Mouse (Mus musculus) midbrain, embryonic 12.5 days (tissue): ENCODE data around the gene Nol3. TPM values are rescaled to one million over a fixed set of nuclear protein-coding genes. Genes with fewer than 3 reads are reported as not detected.
A peak's percentile ranks its signal among the peaks of the same experiment; 100 is the strongest.

ENCODE experiments used
- ATAC-seq: fragments of 200-750 bp; cut with Nextera tagmentation; 2 replicates; pipeline ENCODE4 v1.8.0; 2017; ENCODE audit warnings: low read depth, moderate TSS enrichment, moderate library complexity; ENCODE audit not compliant: low FRiP score
- H3K27ac ChIP-seq: fragments of 300-500 bp; sonication (generic); replicated peaks from 2 replicates; pipeline ENCODE4 v1.5.1; 2016; ENCODE audit warnings: mild to moderate bottlenecking
- H3K27me3 ChIP-seq: fragments of 300-500 bp; sonication (generic); 2 replicates; pipeline ENCODE4 v1.6.1; 2016; ENCODE audit warnings: mild to moderate bottlenecking
- H3K36me3 ChIP-seq: fragments of 300-500 bp; sonication (generic); 2 replicates; pipeline ENCODE4 v1.6.1; 2016
- H3K4me1 ChIP-seq: fragments of 300-500 bp; sonication (generic); 2 replicates; pipeline ENCODE4 v1.6.1; 2016
- H3K4me2 ChIP-seq: fragments of 300-500 bp; sonication (generic); replicated peaks from 2 replicates; pipeline ENCODE4 v1.6.1; 2016; ENCODE audit warnings: mild to moderate bottlenecking, moderate library complexity
- H3K4me3 ChIP-seq: fragments of 300-500 bp; sonication (generic); 2 replicates; pipeline ENCODE4 v1.5.1; 2016; ENCODE audit warnings: mild to moderate bottlenecking
- H3K9ac ChIP-seq: fragments of 300-500 bp; sonication (generic); replicated peaks from 2 replicates; pipeline ENCODE4 v1.6.1; 2016; ENCODE audit warnings: mild to moderate bottlenecking, moderate library complexity
- H3K9me3 ChIP-seq: fragments of 300-500 bp; sonication (generic); 2 replicates; pipeline ENCODE4 v1.6.1; 2016; ENCODE audit warnings: mild to moderate bottlenecking
- WGBS: fragments of 180-500 bp; shearing (Covaris S2); methylation state at CpG from one replicate; pipeline ENCODE4 v1.1.7; 2016; 5-methylcytosine and 5-hydroxymethylcytosine counted together
- microRNA counts: library from miRNA; unstranded; fragments of <30 nt; microRNA quantifications from one replicate; lab custom pipeline; 2017
- microRNA-seq: library from miRNA; unstranded; fragments of <30 nt; microRNA quantifications from one replicate; pipeline ENCODE4, GENCODE M21; 2017
- polyA plus RNA-seq: library from polyadenylated mRNA; unstranded; fragments of >200 nt; fragmentation: Nextera tagmentation; extraction: Ambion mirVana; gene quantifications from 2 replicates; pipeline ENCODE4 v1.2.1, GENCODE M21; 2016

Gene Nol3
- polyA plus RNA-seq, 1 experiment from 2014 or later = 3.3 TPM

GRCm38 (mm10) chr8:105317941-105318340, 42.0 kb downstream of the Nol3 start:
- no peak overlapping the region for H3K9ac ChIP-seq
- H3K27ac ChIP-seq = no peak overlapping the region
- H3K4me3 ChIP-seq = no peak overlapping the region
- H3K27me3 ChIP-seq = no peaks in the 10 kb centered on the region
- no peak overlapping the region for H3K4me2 ChIP-seq
- no peaks in the 10 kb centered on the region for H3K9me3 ChIP-seq
- no peak for ATAC-seq
- H3K36me3 ChIP-seq = peaks cover 64% of the 10 kb centered on the region
- WGBS = 88% methylated on average over 4 of the region's 4 CpGs
- H3K4me1 ChIP-seq = no peaks in the 10 kb centered on the region

GRCm38 (mm10) chr8:105318662-105319190, 42.8 kb downstream of the Nol3 start:
- H3K4me1 ChIP-seq = no peaks in the 10 kb centered on the region
- H3K9ac ChIP-seq = no peak overlapping the region
- no peak for ATAC-seq
- no peaks in the 10 kb centered on the region for H3K9me3 ChIP-seq
- H3K36me3 ChIP-seq = peaks cover 62% of the 10 kb centered on the region
- H3K4me3 ChIP-seq = no peak overlapping the region
- H3K27ac ChIP-seq = no peak overlapping the region
- 87% methylated on average over 11 of the region's 11 CpGs for WGBS
- H3K4me2 ChIP-seq = no peak overlapping the region
- H3K27me3 ChIP-seq = no peaks in the 10 kb centered on the region

GRCm38 (mm10) chr8:105323183-105323582, 47.2 kb downstream of the Nol3 start:
- WGBS = 91% methylated on average over 4 of the region's 4 CpGs
- H3K4me2 ChIP-seq = no peak overlapping the region

GRCm38 (mm10) chr8:105325641-105326093, 49.7 kb downstream of the Nol3 start:
- Histone ChIP-seq H3K4me2 (peak overlapping the region; percentile 86), H3K27ac (peak overlapping the region; percentile 71), H3K4me3 (peak overlapping the region; percentile 83), H3K27me3 (no peaks in the 10 kb centered on the region), H3K9ac (peak overlapping the region; percentile 74), H3K36me3 (peaks cover 41% of the 10 kb centered on the region), H3K4me1 (peaks cover 20% of the 10 kb centered on the region), H3K9me3 (no peaks in the 10 kb centered on the region)
- 2% methylated on average over 12 of the region's 12 CpGs for WGBS
- peak; percentile 65; the same call in 1 of the 2 replicates for ATAC-seq

More at GRCm38 (mm10) chr8:105323183-105323582, 47.2 kb downstream of the Nol3 start:
- H3K4me3 ChIP-seq = no peak overlapping the region
- peaks cover 20% of the 10 kb centered on the region for H3K4me1 ChIP-seq
- no peak for ATAC-seq
- H3K27me3 ChIP-seq = no peaks in the 10 kb centered on the region
- H3K27ac ChIP-seq = no peak overlapping the region
- peaks cover 27% of the 10 kb centered on the region for H3K36me3 ChIP-seq
- no peaks in the 10 kb centered on the region for H3K9me3 ChIP-seq
- no peak overlapping the region for H3K9ac ChIP-seq

GRCm38 (mm10) chr8:105326141-105326672, 50.3 kb downstream of the Nol3 start, which contains the start of the genes Lrrc29 and Tmem208:
Gene Lrrc29 (minus strand): TSS chr8:105326278.
Gene Tmem208 (plus strand): TSS chr8:105326354.
- no peaks in the 10 kb centered on the region for H3K27me3 ChIP-seq
- H3K4me3 ChIP-seq = peak within 1 kb of the TSS; percentile 83
- peak within 1 kb of the TSS; percentile 71 for H3K27ac ChIP-seq
- 0% methylated on average over 36 of the region's 36 CpGs for WGBS
- no peaks in the 10 kb centered on the region for H3K9me3 ChIP-seq
- peaks cover 46% of the 10 kb centered on the region for H3K36me3 ChIP-seq
- H3K4me1 ChIP-seq = peaks cover 20% of the 10 kb centered on the region
- ATAC-seq = peak; percentile 93
- peak within 1 kb of the TSS; percentile 86 for H3K4me2 ChIP-seq
- H3K9ac ChIP-seq = peak within 1 kb of the TSS; percentile 74

GRCm38 (mm10) chr8:105326968-105327367, 51.0 kb downstream of the Nol3 start:
- Histone ChIP-seq H3K9me3 (no peaks in the 10 kb centered on the region), H3K4me2 (peak overlapping the region; percentile 70), H3K36me3 (peaks cover 54% of the 10 kb centered on the region), H3K9ac (peak overlapping the region; percentile 74), H3K27me3 (no peaks in the 10 kb centered on the region), H3K4me3 (peak overlapping the region; percentile 83), H3K27ac (no peak overlapping the region), H3K4me1 (peaks cover 20% of the 10 kb centered on the region)
- no peak for ATAC-seq
- whole genome bisulfite sequencing = 37% methylated on average over 6 of the region's 6 CpGs

- Histone ChIP-seq H3K27me3 (no peaks in the 10 kb centered on the region), H3K9me3 (no peaks in the 10 kb centered on the region), H3K9ac (no peak overlapping the region), H3K36me3 (peaks cover 68% of the 10 kb centered on the region), H3K4me2 (no peak overlapping the region), H3K27ac (no peak overlapping the region), H3K4me3 (no peak overlapping the region), H3K4me1 (peaks cover 14% of the 10 kb centered on the region)
- ATAC-seq = no peak
- 94% methylated on average over 12 of the region's 12 CpGs for WGBS
These were observed 54.4 kb downstream of the Nol3 start for GRCm38 (mm10) chr8:105330325-105330724.

- peaks cover 11% of the 10 kb centered on the region for H3K4me1 ChIP-seq
- no peaks in the 10 kb centered on the region for H3K27me3 ChIP-seq
- no peak overlapping the region for H3K4me2 ChIP-seq
- 97% methylated on average over 22 of the region's 22 CpGs for WGBS
- no peaks in the 10 kb centered on the region for H3K9me3 ChIP-seq
- no peak overlapping the region for H3K4me3 ChIP-seq
- H3K36me3 ChIP-seq = peaks cover 72% of the 10 kb centered on the region
- no peak overlapping the region for H3K9ac ChIP-seq
- ATAC-seq = no peak
- no peak overlapping the region for H3K27ac ChIP-seq
These were observed 55.5 kb downstream of the Nol3 start for GRCm38 (mm10) chr8:105331469-105331868.

MicroRNAs encoded within 50 kb of the gene (microRNA counts, 519-probe panel; counts per million panel counts)
- microRNA mmu-miR-328 (lab: Ali Mortazavi, UCI) = 3,332 counts per million, percentile 15 among the panel's probes with 10 or more counts

Small RNA genes lying within 50 kb of the gene (microRNA-seq; reads per million reads assigned to microRNA genes)
- gene Gm27320 = not detected
- 386 reads per million, percentile 67 among the genes with 10 or more reads in this experiment for gene Mir328

Other genes starting within 250 kb of the Nol3 start
- not detected in 2 replicates for gene Ces3a, start 227.5 kb upstream of the Nol3 start, polyA plus RNA-seq
- not detected in 2 replicates for gene Ces3b, start 192.4 kb upstream of the Nol3 start, polyA plus RNA-seq
- not detected in 2 replicates for gene Ces4a, start 144.3 kb upstream of the Nol3 start, polyA plus RNA-seq
- gene Cbfb, start 105.5 kb upstream of the Nol3 start, polyA plus RNA-seq = 46.0 and 49.0 TPM in 2 replicates
- gene D230025D16Rik, start 51.0 kb upstream of the Nol3 start, polyA plus RNA-seq = 29.9 and 30.5 TPM in 2 replicates
- gene B3gnt9, start 21.0 kb upstream of the Nol3 start, polyA plus RNA-seq = 7.6 and 9.8 TPM in 2 replicates
- gene Tradd, start 11.5 kb upstream of the Nol3 start, polyA plus RNA-seq = 11.0 and 14.6 TPM in 2 replicates
- 0.77 and 0.87 TPM in 2 replicates for gene Fbxl8, start 11.5 kb upstream of the Nol3 start, polyA plus RNA-seq
- 0.14 TPM in 1 of 2 replicates, not detected in the other for gene Hsf4, start 6.3 kb upstream of the Nol3 start, polyA plus RNA-seq
- 54.8 and 59.8 TPM in 2 replicates for gene 4931428F04Rik, start 13.7 kb downstream of the Nol3 start, polyA plus RNA-seq
- 12.0 and 12.8 TPM in 2 replicates for gene Exoc3l, start 20.0 kb downstream of the Nol3 start, polyA plus RNA-seq
- gene E2f4, start 21.5 kb downstream of the Nol3 start, polyA plus RNA-seq = 76.6 and 76.8 TPM in 2 replicates
- gene Elmo3, start 29.5 kb downstream of the Nol3 start, polyA plus RNA-seq = 1.7 and 2.4 TPM in 2 replicates
- gene Lrrc29, start 50.1 kb downstream of the Nol3 start, polyA plus RNA-seq = 1.2 and 1.3 TPM in 2 replicates
- 93.7 and 96.8 TPM in 2 replicates for gene Tmem208, start 50.2 kb downstream of the Nol3 start, polyA plus RNA-seq
- 1.1 and 2.0 TPM in 2 replicates for gene Fhod1, start 71.8 kb downstream of the Nol3 start, polyA plus RNA-seq
- gene Slc9a5, start 72.7 kb downstream of the Nol3 start, polyA plus RNA-seq = 4.6 and 5.4 TPM in 2 replicates
- 0.68 and 0.92 TPM in 2 replicates for gene Plekhg4, start 97.1 kb downstream of the Nol3 start, polyA plus RNA-seq
- gene Kctd19, start 137.4 kb downstream of the Nol3 start, polyA plus RNA-seq = not detected in 2 replicates
- gene Lrrc36, start 137.4 kb downstream of the Nol3 start, polyA plus RNA-seq = 3.4 and 3.6 TPM in 2 replicates
- 86.8 and 94.2 TPM in 2 replicates for gene Tppp3, start 195.4 kb downstream of the Nol3 start, polyA plus RNA-seq
- gene Zdhhc1, start 220.8 kb downstream of the Nol3 start, polyA plus RNA-seq = 29.9 and 30.9 TPM in 2 replicates
- gene Hsd11b2, start 242.6 kb downstream of the Nol3 start, polyA plus RNA-seq = 20.1 and 23.5 TPM in 2 replicates